Mouse (Mus musculus) adipocyte (in vitro differentiated cells): ENCODE results near the gene Card14.

ENCODE experiments used
- DNase-seq: peaks from one replicate; pipeline ENCODE4 v3.0.0-alpha.2; 2016; ENCODE audit warnings: low spot score

Gene Card14

GRCm38 (mm10) chr11:119300986-119301385, 6.6 kb upstream of the Card14 start:
- DNase-seq = peak; percentile 46

- peak; percentile 85 for DNase-seq
Measured at GRCm38 (mm10) chr11:119304904-119305712, 2.5 kb upstream of the Card14 start.

GRCm38 (mm10) chr11:119306762-119307657, 558 bp upstream of the Card14 start:
- peak; percentile 88 for DNase-seq

- no peak for DNase-seq
Measured at GRCm38 (mm10) chr11:119307916-119308315, 348 bp downstream of the Card14 start.

GRCm38 (mm10) chr11:119310621-119311020, 3.1 kb downstream of the Card14 start:
- DNase-seq = no peak

GRCm38 (mm10) chr11:119314252-119314936, 6.8 kb downstream of the Card14 start:
- no peak for DNase-seq

- DNase-seq = peak; percentile 93
Measured at GRCm38 (mm10) chr11:119316720-119317119, 9.2 kb downstream of the Card14 start.

- DNase-seq = no peak
Measured at GRCm38 (mm10) chr11:119322521-119322920, 15.0 kb downstream of the Card14 start.

GRCm38 (mm10) chr11:119325068-119325467, 17.5 kb downstream of the Card14 start:
- DNase-seq = no peak

GRCm38 (mm10) chr11:119330592-119330991, 23.0 kb downstream of the Card14 start:
- no peak for DNase-seq

GRCm38 (mm10) chr11:119331970-119332369, 24.4 kb downstream of the Card14 start:
- no peak for DNase-seq

- no peak for DNase-seq
Measured at GRCm38 (mm10) chr11:119338271-119339059, 30.9 kb downstream of the Card14 start.

GRCm38 (mm10) chr11:119339179-119339578, 31.6 kb downstream of the Card14 start:
- no peak for DNase-seq

- DNase-seq = peak; percentile 75
Measured at GRCm38 (mm10) chr11:119339637-119340036, 32.1 kb downstream of the Card14 start.

GRCm38 (mm10) chr11:119344178-119344577, 36.6 kb downstream of the Card14 start:
- DNase-seq = no peak

GRCm38 (mm10) chr11:119344865-119345264, 37.3 kb downstream of the Card14 start:
- no peak for DNase-seq

GRCm38 (mm10) chr11:119347125-119347524, 39.6 kb downstream of the Card14 start:
- no peak for DNase-seq

- DNase-seq = no peak
Measured at GRCm38 (mm10) chr11:119352113-119352512, 44.5 kb downstream of the Card14 start.

- DNase-seq = no peak
Measured at GRCm38 (mm10) chr11:119353946-119354345, 46.4 kb downstream of the Card14 start.

GRCm38 (mm10) chr11:119354798-119355442, 47.4 kb downstream of the Card14 start:
- peak; percentile 44 for DNase-seq
